Mouse (Mus musculus): ENCODE data around the gene Vrk1. TPM values are rescaled to one million over a fixed set of nuclear protein-coding genes. Genes with fewer than 3 reads are reported as not detected.
A peak's percentile ranks its signal among the peaks of the same experiment; 100 is the strongest.

Gene Vrk1
- 10 to 100 TPM; 16.4 to 18.0 (median 17.4) TPM for total RNA-seq (2022)

- peak; percentile 97 for DNase-seq
Observed at GRCm38 (mm10) chr12:106010065-106010915, at the start of gene Vrk1. Vrk1 (plus strand) TSS chr12:106010228.

DNA sequence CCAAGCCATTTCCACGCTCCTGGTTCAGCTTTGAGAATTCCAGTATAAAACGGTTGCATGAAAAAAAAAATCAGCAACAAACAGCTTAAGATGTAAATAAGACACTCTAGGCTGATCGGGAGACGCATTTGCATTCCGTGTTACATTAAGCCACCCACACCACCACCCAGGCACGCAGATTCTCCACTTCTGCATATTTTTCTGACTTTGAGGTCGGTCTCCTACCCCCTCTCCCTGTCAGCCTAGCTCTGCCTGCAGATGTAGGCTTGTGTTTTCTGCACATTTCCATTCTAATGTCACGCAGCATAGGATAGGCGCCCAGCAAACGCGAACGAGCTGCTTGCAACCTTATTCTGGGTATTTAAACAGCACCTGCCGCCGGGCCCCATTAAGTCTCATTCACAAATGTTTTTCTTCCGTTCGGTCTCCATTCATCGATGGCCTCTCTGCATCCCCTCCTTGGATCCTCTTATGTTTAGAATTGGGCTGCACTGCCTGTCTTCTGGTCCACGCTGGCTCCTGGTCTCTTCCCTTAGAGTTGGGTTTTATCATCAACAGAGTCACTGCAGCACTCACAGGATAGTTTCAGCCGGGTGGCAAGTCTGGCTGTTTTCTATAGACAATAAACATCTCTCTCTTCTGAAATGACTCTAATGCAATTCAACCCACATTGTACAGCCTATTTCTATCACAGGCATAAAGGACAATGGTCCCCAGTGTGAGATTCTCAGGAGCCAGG is 49.3 kb upstream of the Vrk1 start:
- no peak for DNase-seq

DNA sequence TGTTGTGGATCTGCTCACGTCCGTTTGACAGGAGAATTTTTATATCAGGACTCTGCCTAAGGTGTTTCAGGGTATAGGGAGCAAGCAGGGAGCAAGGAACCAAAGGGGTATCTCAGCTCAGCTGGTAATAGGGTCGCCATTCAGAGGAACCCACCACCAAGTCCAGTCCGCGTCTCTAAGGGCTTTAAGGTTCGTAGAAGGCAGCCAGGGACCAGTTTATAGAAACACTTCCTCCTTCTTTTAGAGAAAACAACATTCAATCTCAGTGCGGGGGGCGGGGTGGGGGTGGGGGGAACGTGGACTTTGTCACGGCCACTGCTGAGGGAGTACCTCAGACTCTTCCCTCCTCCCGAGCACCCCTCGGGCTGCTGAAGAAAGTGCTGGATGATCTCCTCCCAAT is 48.4 kb upstream of the Vrk1 start:
- DNase-seq: no peak

DNA sequence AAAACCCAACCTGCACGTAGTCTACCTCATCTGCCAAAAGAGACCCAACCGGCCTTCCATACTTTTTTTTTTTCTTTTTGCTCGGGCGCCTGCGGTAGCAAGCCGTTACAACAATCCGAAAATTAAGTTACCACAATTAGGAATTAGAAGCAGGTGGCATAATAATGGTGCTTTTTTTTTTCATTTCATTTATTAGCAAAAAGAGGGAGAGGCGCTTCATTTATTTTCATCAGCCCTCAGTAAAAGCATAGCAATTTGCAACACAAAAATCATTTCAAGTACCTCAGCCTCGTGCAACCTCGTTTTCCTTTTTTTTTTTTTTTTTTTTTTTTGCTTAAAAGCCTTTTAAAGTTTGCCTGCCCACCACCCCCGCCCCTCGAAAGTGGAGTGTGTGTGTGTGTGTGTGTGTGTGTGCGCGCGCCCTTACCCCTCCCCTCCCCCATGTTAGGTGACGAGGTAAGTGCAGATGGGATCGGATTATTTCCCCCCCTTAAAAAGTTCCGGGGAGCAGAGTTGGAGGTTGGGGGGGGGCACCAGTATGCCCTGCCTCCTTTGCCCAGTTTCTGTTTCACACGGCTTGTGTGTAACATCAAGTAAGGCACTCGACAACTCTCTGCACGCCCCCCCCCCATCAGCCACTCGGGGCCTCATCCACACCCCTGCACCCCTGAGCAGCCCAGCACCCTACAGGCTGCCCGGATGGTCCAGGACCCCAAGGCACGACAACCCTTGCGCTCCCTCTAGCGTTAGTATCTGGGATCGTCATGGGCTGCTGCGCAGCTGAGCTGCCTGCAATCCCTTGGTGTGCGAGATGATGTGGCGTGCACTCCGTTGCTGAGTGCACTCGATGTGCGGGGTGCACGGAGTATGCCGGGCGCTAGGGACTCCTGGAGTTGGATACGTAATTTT is 47.7 kb upstream of the Vrk1 start:
- DNase-seq: peak; percentile 79

GRCm38 (mm10) chr12:105963012-105963572 is 46.9 kb upstream of the Vrk1 start:
- DNase-seq: no peak

DNA sequence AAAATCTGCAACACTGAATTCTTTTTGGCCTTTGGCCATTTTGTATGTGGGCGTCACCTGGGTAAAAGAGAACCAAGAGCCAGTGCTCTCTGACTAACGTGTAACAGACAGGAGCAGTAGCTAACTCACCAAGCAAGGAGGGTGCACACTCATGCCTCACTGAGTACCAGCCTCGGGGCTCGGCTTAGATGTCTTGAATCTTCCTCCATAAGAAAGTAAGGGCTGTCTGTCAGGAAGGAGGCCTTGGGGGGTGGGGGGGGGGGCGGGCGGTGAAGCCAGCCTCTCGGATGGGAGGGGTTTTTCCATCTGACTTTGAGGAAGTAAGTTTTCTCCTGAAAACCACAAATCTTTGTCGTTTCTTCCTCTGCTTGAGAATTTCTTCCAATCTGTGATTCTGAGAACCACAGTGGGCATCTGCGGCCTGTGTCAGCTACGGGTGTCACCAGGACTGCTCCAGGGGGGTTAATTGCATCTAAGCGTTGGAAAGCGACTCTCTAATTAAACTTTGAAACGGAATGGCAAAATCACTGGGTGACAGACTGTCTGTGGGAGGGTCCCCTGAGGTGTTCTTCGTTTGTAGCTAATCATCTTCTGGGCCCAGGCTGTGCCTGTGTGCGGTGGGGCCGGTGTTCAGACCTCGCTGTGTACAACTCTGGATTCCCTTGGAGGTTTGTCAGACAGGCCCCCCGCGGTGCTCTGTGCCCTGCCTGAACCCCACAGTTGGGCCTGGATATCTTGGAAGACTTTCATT is 43.0 kb upstream of the Vrk1 start:
- no peak for DNase-seq

GRCm38 (mm10) chr12:105967806-105968205 is 42.2 kb upstream of the Vrk1 start:
- DNase-seq: no peak

DNA sequence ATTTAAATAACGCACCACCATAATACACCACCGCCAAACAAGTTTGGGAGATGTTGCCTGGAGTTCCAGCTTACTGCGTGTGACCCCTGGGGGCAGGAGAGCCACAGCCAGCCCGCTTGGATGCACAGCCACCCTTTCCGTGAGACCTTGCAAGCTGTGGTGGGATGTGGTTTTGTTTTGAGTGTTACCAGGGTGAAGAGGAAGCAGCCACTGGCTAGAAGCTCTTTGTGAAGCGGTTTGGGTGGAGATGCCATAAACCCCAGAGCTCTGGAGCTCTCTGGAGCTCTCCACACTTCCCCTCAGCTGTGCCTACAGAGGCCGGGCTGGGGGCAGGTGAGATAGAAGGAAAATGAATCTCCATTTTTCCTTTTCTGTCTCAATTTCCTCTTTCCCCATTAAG is 38.8 kb upstream of the Vrk1 start:
- DNase-seq: no peak

DNA sequence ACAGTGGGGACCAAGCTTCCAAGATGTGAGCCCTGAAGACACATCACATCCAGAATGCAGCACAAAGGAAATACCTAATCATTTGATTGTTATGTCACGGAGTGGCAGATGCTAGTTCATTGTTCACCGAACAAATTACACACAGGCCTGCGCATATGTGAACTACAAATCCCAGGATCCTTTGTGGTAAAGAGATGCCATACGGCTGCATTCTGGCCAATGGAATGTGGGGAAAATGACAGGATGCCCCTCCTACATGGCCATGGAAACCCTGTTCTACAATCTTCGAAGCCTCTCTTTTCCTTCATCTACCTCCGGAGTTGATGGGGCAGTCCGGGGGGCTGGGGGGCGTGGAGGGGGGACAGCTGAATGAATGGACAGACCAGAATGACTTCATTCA is 37.4 kb upstream of the Vrk1 start:
- no peak for DNase-seq

GRCm38 (mm10) chr12:105973691-105974090 is 36.3 kb upstream of the Vrk1 start:
- no peak for DNase-seq

GRCm38 (mm10) chr12:105974107-105974506 is 35.9 kb upstream of the Vrk1 start:
- no peak for DNase-seq

GRCm38 (mm10) chr12:105981121-105981973 is 28.7 kb upstream of the Vrk1 start:
- peak; percentile 42 for DNase-seq

- DNase-seq: no peak
Observed at GRCm38 (mm10) chr12:105981974-105982305, 28.1 kb upstream of the Vrk1 start.

DNA sequence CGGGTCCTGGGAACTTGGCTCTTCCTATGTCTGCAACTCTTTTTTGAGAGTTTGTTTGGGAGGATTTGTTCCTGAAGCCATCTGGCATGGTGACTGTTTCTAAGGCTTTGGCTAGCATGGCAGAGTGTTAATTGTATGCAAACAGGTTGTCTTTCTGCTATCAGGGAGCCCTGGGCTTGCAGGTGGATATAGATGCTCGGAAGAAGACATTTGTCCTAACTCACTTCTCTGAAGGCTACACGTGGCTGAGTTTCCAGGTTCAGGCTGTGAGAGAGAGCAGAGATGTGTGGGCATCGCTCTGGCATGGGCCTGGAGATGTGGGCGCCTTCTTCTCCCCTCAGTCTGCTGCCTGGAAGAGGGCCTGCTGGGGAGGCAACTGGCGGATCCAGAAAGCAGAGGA is 27.4 kb upstream of the Vrk1 start:
- DNase-seq: no peak

GRCm38 (mm10) chr12:105983499-105983898 is 26.5 kb upstream of the Vrk1 start:
- DNase-seq: no peak

DNA sequence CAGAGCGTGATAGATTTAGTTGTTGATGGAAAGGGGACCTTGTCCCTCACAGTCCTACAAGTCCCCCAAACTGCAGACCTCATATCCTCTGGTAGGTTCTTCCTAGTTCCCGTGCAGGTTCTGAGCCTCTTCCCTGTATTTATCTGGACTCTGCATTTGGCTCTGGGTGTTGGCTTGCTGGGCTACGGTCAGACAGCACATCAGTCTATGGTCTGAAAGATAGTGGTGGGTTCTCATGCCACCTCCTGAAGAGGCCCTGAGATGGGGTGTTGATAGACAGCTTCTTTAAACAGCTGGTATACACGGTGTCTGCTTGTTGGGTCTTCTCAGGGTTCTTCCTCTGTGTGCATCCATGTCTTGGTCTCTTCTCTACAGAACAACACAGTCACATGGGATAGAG is 21.6 kb upstream of the Vrk1 start:
- no peak for DNase-seq

GRCm38 (mm10) chr12:105992756-105993155 is 17.3 kb upstream of the Vrk1 start:
- no peak for DNase-seq

DNA sequence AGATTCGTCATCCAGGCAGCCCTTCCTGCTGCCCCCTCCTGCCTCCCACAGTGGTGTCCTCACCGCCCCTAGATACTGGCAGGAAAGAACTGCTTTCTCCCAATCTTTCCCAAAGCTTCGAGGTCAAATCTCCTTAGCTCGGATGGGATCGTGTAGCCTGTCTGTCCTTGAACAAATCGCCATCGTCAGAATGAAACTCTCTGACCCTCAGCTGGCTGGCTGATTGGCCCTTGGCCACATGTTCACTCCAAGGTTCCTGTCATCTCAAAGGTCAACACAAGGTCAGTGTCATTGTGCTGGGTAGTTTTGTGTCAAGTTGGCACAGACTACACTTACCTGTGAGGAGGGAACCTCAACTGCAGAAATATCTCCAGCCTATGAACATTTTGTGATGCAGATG is 16.7 kb upstream of the Vrk1 start:
- peak; percentile 61 for DNase-seq

- no peak for DNase-seq
Observed at GRCm38 (mm10) chr12:105995940-105996339, 14.1 kb upstream of the Vrk1 start.

GRCm38 (mm10) chr12:105997028-105997786 is 12.8 kb upstream of the Vrk1 start:
- DNase-seq: no peak
